Mouse (Mus musculus): ENCODE results near the gene Scfd1. TPM values are rescaled to one million over a fixed set of nuclear protein-coding genes. Genes with fewer than 3 reads are reported as not detected.

Gene Scfd1
- 8.8 and 11.7 TPM in 2 replicates for polyA plus RNA-seq (2012; rRNA removed)

DNA sequence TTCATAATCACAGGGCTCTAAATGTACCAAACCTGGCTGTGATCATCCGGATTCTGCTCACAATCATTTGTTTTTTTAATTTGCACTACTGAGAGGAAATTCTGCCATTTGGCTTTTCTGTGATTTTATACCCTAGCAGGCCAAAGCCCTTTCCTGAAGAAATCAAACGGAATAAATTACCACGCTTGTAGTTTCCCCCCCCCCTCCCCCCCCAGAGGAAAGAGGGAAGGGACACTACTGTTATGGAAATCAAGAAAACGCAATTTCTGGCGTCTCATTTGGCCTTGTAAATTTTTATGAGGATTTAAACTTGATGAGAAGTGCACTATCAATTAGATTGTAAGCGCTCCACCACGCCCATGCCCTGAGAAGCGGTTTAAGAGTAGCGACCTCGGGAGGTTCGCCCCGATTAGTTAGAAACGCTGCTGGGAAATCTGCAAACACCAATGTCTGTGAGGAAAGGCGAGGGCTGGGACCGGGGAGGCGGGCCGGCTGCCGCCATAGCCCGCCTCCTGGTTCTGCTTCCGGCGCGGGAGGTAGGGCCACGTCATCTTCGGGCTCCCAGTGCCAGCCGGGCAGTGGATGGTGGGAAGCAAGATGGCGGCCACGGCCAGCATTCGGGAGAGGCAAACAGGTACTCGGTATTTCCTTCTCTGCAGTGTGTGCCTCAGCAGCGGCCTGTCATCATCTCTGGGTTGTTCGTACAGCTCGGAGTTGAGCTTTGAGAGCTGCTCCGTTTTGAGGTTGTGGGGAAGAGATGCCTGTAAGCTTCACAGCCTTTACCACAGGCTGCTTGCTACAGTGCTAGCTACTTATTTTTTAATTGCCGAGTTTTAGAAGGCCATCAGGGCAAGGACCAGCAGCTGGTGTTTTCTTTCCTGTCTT is at the start of gene Scfd1:
Gene Scfd1, plus strand, starts transcription at position 508 of the 885 bp plus-strand sequence.
- no peak for TF ChIP-seq CTCF (conservative IDR thresholded peaks at IDR 0.05; ENCODE audit: insufficient read depth, insufficient read length, low read depth, low read length)
- TF ChIP-seq POLR2A (IDR thresholded peaks at IDR 0.05; ENCODE audit: low read depth, low read length) = peak; percentile 73
- WGBS = 2% methylated on average over 34 of the region's 34 CpGs
- H3K4me1 ChIP-seq (ENCODE audit: control insufficient read depth, insufficient read depth, low read length) = no peaks in the 10 kb centered on the region
- H3K27me3 ChIP-seq (replicated peaks; ENCODE audit: control insufficient read depth, insufficient read depth, low read length) = no peaks in the 10 kb centered on the region
- peak within 1 kb of the TSS; percentile 54 for H3K27ac ChIP-seq (ENCODE audit: insufficient read depth, low read depth, low read length)
- peak within 1 kb of the TSS; percentile 73 for H3K4me3 ChIP-seq (ENCODE audit: insufficient read depth, low read depth, low read length)
- peak; percentile 97 for DNase-seq
- peaks cover 2% of the 10 kb centered on the region; the same call in 1 of the 2 replicates for H3K36me3 ChIP-seq (ENCODE audit: control insufficient read depth, insufficient read depth, low read length)

DNA sequence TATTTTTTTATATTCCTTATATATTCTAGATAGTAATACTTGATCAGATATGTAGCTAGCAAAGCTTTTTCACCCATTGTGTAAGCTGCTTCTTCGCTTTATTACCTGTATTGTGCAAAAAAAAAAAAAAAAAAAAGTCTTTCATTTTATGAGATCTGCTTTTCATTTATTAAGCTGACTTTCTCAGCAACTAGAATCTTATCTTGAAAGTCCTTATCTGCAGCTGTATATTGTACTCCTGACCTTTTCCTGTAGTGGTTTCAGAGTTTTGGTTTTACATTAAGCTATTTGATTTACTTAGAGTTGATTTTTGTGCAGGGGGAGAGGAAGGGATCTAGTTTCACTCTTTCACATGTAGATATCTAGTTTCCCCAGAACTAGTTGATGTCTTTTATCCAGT is 40.3 kb upstream of the Scfd1 start:
- H3K4me1 ChIP-seq (ENCODE audit: control insufficient read depth, insufficient read depth, low read length) = no peaks in the 10 kb centered on the region
- no peak overlapping the region for H3K4me3 ChIP-seq (ENCODE audit: insufficient read depth, low read depth, low read length)
- H3K27ac ChIP-seq (ENCODE audit: insufficient read depth, low read depth, low read length) = no peak overlapping the region
- 97% methylated on average over 1 of the region's 1 CpGs for WGBS
- no peaks in the 10 kb centered on the region for H3K27me3 ChIP-seq (replicated peaks; ENCODE audit: control insufficient read depth, insufficient read depth, low read length)
- no peak for DNase-seq
- no peaks in the 10 kb centered on the region for H3K36me3 ChIP-seq (ENCODE audit: control insufficient read depth, insufficient read depth, low read length)
- TF ChIP-seq POLR2A (IDR thresholded peaks at IDR 0.05; ENCODE audit: low read depth, low read length) (no peak), CTCF (conservative IDR thresholded peaks at IDR 0.05; ENCODE audit: insufficient read depth, insufficient read length, low read depth, low read length) (no peak)

DNA sequence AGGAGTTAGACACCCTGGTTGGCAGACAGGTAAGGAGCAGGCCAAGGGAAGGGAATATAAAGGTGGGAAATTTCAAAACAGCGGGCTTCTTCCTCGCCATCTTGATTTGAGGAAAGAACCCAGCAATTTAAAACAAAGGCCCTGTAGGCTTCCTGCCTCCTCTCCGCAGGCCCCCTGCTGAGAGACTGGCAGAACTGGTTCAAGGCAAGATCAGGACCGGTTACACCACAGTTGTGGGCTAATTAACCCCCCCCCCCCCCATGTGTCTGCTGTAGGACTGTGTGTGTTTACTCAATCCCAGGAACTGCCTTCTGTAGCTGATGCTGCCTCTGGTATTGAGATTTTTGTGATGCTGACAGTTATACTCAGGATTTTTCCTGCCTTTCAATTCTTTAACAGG is 31.2 kb upstream of the Scfd1 start:
- H3K4me3 ChIP-seq (ENCODE audit: insufficient read depth, low read depth, low read length) = no peak overlapping the region
- no peaks in the 10 kb centered on the region for H3K27me3 ChIP-seq (replicated peaks; ENCODE audit: control insufficient read depth, insufficient read depth, low read length)
- H3K36me3 ChIP-seq (ENCODE audit: control insufficient read depth, insufficient read depth, low read length) = no peaks in the 10 kb centered on the region
- TF ChIP-seq CTCF (conservative IDR thresholded peaks at IDR 0.05; ENCODE audit: insufficient read depth, insufficient read length, low read depth, low read length) (no peak), POLR2A (IDR thresholded peaks at IDR 0.05; ENCODE audit: low read depth, low read length) (no peak)
- H3K4me1 ChIP-seq (ENCODE audit: control insufficient read depth, insufficient read depth, low read length) = peaks cover 3% of the 10 kb centered on the region; the same call in 1 of the 2 replicates
- 61% methylated on average over 4 of the region's 4 CpGs for WGBS
- peak; percentile 36 for DNase-seq
- H3K27ac ChIP-seq (ENCODE audit: insufficient read depth, low read depth, low read length) = no peak overlapping the region

DNA sequence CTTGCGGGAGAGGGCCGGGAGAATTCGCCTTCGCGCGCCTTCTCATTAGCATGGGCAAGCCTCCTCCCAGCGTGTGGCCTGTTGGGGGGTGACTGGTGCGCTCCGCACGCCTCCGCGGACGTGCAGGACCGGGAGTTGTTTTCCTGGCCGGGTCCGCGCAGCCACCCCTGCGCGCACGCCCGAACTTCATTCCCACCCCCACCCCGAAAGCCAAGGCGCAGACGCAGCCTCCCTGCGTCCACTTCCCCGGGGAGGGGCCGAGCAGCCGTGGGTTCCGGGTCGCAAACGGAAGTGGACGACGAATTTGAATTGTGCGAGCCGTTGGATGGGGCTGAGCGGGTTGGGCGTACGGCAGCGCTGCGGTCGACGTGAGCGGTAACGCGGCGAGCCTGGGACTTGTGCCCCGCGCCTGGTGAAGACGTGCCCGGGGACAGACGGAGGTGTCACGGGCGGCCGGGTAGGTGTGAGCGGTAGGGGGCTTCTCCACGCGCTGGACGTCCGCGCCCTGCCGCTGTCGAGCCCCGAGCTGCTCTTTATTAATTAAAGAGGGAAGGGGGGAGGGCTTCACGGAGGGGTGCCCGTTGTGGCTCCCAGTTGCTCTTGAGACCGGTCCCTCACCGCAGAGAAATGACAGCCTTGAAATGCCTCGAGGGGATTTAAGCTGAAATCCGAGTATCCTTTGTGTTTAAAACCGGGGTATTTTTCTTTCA is 29.2 kb upstream of the Scfd1 start, which contains the start of gene G2e3:
Gene G2e3, plus strand, starts transcription at position 74 of the 710 bp plus-strand sequence.
- peak; percentile 90 for DNase-seq
- under 1% methylated on average over 70 of the region's 70 CpGs for WGBS
- peak; percentile 60 for TF ChIP-seq POLR2A (IDR thresholded peaks at IDR 0.05; ENCODE audit: low read depth, low read length)
- TF ChIP-seq CTCF (conservative IDR thresholded peaks at IDR 0.05; ENCODE audit: insufficient read depth, insufficient read length, low read depth, low read length) = no peak
- peak within 1 kb of the TSS; percentile 44 for H3K27ac ChIP-seq (ENCODE audit: insufficient read depth, low read depth, low read length)
- peaks cover 3% of the 10 kb centered on the region; the same call in 1 of the 2 replicates for H3K4me1 ChIP-seq (ENCODE audit: control insufficient read depth, insufficient read depth, low read length)
- H3K36me3 ChIP-seq (ENCODE audit: control insufficient read depth, insufficient read depth, low read length) = 0 out of 2 replicates have a peak, but pooled peaks cover 1% of the 10 kb centered on the region
- H3K27me3 ChIP-seq (replicated peaks; ENCODE audit: control insufficient read depth, insufficient read depth, low read length) = no peaks in the 10 kb centered on the region
- peak within 1 kb of the TSS; percentile 91 for H3K4me3 ChIP-seq (ENCODE audit: insufficient read depth, low read depth, low read length)

DNA sequence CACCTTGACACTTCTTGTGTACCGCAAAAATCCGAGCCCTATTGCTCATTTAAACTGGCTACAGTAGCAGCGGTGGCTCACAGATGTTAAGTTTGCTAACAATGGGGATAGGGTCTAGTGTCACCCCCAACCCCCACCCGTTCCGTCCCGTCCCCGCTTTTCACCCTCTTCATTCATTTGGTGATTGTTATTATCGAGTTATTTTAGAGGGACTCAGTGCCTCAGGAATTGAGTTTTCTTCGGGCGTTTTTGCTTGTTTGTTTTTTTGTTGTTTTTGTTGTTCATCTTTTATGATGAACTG is 28.7 kb upstream of the Scfd1 start:
- peaks cover 2% of the 10 kb centered on the region; the same call in 1 of the 2 replicates for H3K36me3 ChIP-seq (ENCODE audit: control insufficient read depth, insufficient read depth, low read length)
- peak overlapping the region; percentile 44 for H3K27ac ChIP-seq (ENCODE audit: insufficient read depth, low read depth, low read length)
- H3K4me1 ChIP-seq (ENCODE audit: control insufficient read depth, insufficient read depth, low read length) = peaks cover 3% of the 10 kb centered on the region; the same call in 1 of the 2 replicates
- TF ChIP-seq POLR2A (IDR thresholded peaks at IDR 0.05; ENCODE audit: low read depth, low read length) = no peak
- no peak for TF ChIP-seq CTCF (conservative IDR thresholded peaks at IDR 0.05; ENCODE audit: insufficient read depth, insufficient read length, low read depth, low read length)
- no peak for DNase-seq
- H3K4me3 ChIP-seq (ENCODE audit: insufficient read depth, low read depth, low read length) = peak overlapping the region; percentile 91
- H3K27me3 ChIP-seq (replicated peaks; ENCODE audit: control insufficient read depth, insufficient read depth, low read length) = no peaks in the 10 kb centered on the region
- 1% methylated on average over 10 of the region's 10 CpGs for WGBS

DNA sequence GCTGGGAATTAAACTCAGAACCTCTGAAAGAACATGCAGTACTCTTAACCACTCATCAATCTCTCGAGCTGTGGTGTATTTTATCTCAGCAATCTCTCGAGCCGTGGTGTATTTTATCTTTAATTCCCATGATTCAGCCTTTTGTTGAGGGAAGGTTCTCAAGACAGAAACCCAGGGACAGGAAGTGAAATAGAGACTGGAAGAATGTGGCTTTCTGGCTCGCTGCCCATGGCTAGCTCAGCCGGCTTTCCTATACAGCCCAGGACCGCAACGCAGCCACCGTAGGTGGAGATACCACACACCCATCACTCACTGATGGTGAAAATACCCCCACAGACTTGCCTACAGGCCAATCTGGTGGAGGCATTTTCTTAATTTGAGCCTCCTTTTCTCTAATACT is 22.0 kb upstream of the Scfd1 start:
- Histone ChIP-seq H3K36me3 (ENCODE audit: control insufficient read depth, insufficient read depth, low read length) (peaks cover 4% of the 10 kb centered on the region; the same call in 1 of the 2 replicates), H3K4me3 (ENCODE audit: insufficient read depth, low read depth, low read length) (no peak overlapping the region), H3K27me3 (replicated peaks; ENCODE audit: control insufficient read depth, insufficient read depth, low read length) (no peaks in the 10 kb centered on the region), H3K4me1 (ENCODE audit: control insufficient read depth, insufficient read depth, low read length) (no peaks in the 10 kb centered on the region), H3K27ac (ENCODE audit: insufficient read depth, low read depth, low read length) (no peak overlapping the region)
- peak; percentile 8 for DNase-seq
- TF ChIP-seq POLR2A (IDR thresholded peaks at IDR 0.05; ENCODE audit: low read depth, low read length) (no peak), CTCF (conservative IDR thresholded peaks at IDR 0.05; ENCODE audit: insufficient read depth, insufficient read length, low read depth, low read length) (no peak)
- WGBS = 44% methylated on average over 8 of the region's 8 CpGs

DNA sequence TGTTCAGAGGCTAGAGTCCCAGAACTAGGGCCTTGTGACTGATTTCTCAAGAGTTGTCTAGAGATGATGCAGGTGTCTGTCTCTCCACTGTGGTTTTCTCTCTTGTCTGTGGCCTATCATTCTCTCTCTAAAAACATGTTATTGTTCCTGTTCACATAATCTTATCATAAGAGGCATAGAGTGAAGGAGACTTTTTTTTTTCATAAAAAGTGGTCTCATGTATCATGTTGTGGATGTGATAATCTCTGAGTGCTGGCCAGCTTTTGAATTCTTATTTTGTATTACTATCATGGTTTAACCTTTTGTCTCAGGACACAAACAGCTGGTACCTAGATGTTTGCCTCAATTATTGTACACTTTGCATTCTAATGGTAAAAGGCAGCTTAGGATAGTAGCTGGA is 16.0 kb upstream of the Scfd1 start:
- no peak overlapping the region for H3K4me3 ChIP-seq (ENCODE audit: insufficient read depth, low read depth, low read length)
- no peaks in the 10 kb centered on the region; the same call in none of the 2 replicates for H3K36me3 ChIP-seq (ENCODE audit: control insufficient read depth, insufficient read depth, low read length)
- no peak for DNase-seq
- H3K4me1 ChIP-seq (ENCODE audit: control insufficient read depth, insufficient read depth, low read length) = no peaks in the 10 kb centered on the region
- H3K27ac ChIP-seq (ENCODE audit: insufficient read depth, low read depth, low read length) = no peak overlapping the region
- H3K27me3 ChIP-seq (replicated peaks; ENCODE audit: control insufficient read depth, insufficient read depth, low read length) = no peaks in the 10 kb centered on the region
- no peak for TF ChIP-seq CTCF (conservative IDR thresholded peaks at IDR 0.05; ENCODE audit: insufficient read depth, insufficient read length, low read depth, low read length)
- no peak for TF ChIP-seq POLR2A (IDR thresholded peaks at IDR 0.05; ENCODE audit: low read depth, low read length)

Data from kidney, adult 2 months (tissue).